Mouse (Mus musculus): ENCODE results near the gene D430042O09Rik. TPM values are rescaled to one million over a fixed set of nuclear protein-coding genes. Genes with fewer than 3 reads are reported as not detected.
A peak's percentile ranks its signal among the peaks of the same experiment; 100 is the strongest.

D430042O09Rik gene
- total RNA-seq, 2 experiments from 2014 or later: 24.3 to 27.5 TPM

DNA sequence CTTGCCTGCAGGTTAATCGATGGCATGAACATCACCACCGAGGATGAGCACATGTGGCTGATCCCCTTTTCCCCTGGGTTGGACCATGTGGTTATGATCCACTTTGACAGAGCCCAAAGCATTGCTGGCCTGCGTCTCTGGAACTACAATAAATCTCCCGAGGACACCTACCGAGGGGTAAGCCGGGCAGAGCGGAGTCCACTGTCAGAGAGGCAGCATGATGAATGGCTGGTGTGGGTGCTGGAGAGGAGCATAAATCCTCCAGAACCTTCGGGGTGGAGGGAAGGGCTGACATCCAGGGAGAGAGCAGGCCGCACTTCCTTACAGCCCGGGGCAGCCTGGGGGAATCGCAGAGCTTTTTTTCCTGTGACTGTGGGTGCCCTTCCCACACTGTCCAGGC, 157.5 kb downstream of the D430042O09Rik start:
- intact Hi-C loops (cut with DNase I): no loop called here
- DNase-seq: no peak

DNA sequence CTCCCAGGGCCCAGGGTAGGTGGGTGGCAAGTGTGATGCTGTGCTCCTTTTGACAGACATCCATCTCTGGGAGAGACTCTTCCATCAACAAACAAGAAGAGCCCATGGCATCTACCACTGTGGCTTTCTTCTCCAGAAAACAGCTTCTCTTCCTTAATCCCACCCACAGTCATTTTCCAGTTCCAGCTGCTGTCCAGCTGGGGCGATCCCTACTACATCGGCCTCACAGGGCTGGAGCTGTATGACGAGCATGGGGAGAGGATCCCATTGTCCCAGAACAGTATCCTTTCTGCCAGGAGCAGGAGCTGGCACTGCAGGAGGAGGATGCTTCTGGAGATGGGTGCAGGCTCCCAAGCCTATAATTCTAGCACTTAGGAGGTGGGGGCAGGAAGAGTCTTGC, 160.9 kb downstream of the D430042O09Rik start:
- intact Hi-C loops (cut with DNase I): no loop called here
- no peak for DNase-seq

DNA sequence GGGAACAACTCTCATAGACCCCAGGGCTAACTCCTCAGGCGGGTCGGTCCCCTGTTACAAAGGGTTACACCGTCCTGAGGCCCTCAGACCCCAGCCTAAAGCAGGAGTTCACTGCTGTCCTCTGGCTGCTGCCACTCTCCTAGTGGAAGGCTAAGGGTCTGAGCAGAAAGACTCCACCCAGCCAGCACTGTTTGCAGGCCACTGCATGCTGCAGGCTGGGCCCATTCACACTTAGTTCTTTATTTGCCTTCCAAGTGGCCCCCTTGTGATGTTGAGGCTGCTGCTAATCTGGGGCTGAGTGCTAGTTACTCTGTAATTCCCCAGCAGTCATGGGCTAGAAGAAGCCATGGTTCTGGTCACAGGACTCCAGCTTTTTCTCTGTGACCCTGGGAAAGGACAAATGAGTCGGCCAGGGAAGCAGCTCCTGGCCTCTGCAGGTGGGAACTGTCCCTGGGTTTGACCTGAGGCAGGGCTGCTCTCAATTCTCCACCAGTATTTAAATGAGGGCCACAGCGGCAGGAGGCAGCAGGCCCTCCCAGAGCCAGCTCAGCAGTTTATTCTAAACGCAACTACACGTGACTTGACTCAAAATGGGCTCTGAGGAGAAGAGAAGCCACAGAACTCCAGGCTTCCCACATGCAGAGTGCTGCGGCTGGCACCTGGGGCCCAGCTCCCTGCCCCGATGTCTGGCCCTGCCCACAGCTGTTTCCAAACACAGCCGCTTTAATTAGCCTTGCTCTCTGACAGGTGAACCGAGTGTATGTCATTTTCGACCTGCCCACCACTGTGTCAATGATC, 163.9 kb downstream of the D430042O09Rik start:
- DNase-seq: no peak
- intact Hi-C loops (cut with DNase I): no loop called here

DNA sequence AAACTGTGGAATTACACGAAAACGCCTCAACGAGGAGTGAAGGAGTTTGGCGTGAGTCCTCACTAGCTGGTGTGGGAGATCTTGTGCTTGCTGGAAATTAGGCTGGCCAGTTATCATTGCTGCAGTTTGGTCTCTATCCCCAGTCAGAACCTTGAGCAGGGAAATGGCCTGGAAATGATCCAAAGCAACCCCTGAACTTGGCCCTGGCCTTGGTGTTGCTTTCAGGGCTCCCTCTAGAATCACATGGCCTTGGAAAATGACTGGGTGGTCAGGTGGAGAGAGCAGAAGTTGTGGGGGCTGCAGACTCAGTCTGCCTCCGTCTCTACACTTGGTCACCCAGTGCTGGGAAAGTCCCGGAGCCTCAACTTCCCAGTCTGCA, 164.5 kb downstream of the D430042O09Rik start:
- intact Hi-C loops (cut with DNase I): no loop called here
- no peak for DNase-seq

DNA sequence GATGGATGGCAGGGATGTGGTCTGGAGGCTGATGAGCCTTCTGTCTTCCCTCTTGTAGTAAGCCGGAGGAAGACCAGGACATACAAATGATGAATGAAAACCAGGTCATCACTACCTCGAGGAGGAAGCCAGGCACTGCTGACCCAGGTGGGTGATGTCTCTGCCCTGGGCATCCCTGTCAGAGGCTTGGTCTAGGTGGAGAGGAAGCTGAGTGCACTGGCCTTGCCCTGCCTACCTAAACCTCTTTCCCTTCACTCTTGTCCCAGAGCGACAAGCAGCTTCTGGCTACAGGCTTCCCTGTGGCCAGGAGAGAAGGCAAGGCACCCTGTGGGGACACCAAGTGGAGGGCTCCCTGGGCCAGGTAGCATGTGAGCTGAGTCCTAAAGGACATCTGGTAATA, 165.2 kb downstream of the D430042O09Rik start:
- no peak for DNase-seq
- intact Hi-C loops (cut with DNase I): no loop called here

DNA sequence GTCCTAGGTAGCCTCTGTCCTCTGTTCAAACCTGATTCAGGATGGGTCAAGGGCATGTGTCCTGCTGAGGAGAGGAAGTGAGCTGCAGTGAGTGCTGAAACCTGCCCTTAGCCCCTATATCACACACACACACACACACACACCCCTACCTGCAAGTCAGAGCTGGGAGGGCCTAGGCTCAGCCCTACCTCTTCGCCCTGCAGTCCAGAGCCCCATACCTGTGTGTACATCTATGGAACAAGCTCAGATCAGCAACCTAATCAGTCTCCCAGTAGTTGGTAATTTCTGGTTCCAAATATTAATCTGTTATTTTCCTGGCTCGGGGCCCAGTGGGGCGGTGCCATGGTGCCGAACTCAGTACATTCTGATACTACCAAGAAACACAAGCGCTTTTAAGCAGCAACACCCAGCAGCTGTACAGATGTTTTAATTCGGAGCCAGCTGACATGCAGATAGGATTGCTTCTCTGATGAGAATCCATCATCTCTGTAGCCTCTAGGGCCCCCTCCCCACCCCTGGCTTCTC, 166.3 kb downstream of the D430042O09Rik start:
- intact Hi-C loops (cut with DNase I): no loop called here
- no peak for DNase-seq

DNA sequence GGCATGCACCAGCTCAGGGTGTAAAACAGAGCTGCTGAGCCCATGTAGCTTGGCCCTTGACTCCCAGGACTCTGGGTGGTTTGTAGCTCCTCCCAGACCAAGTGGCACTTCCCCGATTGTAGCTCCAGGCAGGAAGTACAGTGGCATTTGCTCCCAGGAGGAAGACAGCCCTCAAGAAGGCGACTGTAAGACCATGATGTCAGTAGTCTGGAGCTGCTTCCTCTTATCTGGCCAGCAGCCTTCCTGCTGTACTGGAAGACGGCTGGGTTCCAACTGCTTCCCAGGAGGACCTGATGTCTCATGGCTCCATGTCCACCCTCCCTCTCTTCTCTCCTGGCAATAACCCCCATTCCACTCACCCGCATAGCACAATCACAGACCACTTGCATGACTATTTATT, 170.4 kb downstream of the D430042O09Rik start:
- no peak for DNase-seq

DNA sequence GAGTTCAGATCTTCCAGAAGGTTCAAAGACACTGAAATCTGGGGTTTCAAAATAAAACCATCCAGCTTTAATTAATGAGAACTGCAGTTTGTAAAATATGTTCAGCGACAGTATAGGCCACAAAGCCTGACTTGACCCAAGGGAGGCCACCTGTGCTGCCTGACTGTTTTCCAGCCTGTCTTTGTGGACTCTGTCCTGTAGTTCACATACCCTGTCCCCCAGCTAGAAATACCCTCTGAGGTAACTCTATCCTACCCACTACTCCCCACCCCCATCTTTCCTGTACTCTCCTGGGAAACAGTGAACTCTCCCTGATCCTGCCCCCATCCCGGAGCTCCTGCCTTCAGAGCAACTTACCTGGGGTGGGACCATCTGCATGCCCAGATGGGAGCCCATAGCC, 175.5 kb downstream of the D430042O09Rik start:
- intact Hi-C loops (cut with DNase I): no loop called here
- no peak for DNase-seq

More for the DNA sequence above, 170.4 kb downstream of the D430042O09Rik start:
- intact Hi-C loops (cut with DNase I): no loop called here

DNA sequence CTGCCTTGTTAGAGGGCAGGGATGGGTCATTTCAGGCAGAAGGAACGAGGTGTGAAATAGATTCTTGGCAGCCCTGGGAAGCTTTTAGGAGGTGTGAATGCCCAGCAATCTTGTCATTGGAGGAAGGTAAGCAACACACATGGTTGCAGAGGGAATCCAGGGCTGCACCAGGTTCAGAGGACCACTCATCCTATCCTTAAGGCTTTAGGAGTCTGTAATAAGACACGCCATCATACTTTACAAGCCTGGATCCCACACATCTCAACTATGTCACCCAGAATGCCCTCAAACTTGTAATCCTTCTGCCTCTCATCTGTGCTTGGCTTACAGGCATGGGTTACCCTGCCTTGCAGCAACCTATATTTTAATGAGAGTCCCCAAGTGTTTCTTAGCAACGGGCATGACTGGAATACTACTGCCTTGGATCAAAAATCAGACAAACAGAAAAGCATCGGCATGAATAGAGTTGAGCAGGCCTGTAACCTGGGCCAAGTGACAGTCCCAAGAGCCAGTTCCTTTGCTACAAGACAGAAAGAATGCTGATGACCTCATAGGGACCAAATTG, 178.5 kb downstream of the D430042O09Rik start:
- DNase-seq: no peak
- intact Hi-C loops (cut with DNase I): no loop called here

DNA sequence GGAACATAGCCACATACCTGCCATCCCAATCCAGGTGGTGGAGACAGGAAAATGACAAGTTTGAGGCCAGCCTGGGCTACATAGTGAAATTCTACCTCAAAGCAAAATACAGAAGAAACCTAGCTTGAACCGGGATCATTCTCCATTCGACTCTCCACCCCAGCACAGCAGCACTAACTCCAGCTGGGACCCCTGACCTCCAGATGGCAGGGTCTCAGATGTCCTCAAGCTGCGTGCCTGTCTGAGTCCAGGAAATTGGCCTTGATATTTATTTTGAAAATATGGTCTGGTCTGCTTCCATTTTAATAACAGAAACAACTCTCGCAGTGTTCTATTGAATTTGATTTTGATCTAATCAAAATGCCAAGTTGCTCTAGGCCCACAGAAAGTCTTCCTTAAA, 179.4 kb downstream of the D430042O09Rik start:
- intact Hi-C loops (cut with DNase I): no loop called here
- DNase-seq: no peak

DNA sequence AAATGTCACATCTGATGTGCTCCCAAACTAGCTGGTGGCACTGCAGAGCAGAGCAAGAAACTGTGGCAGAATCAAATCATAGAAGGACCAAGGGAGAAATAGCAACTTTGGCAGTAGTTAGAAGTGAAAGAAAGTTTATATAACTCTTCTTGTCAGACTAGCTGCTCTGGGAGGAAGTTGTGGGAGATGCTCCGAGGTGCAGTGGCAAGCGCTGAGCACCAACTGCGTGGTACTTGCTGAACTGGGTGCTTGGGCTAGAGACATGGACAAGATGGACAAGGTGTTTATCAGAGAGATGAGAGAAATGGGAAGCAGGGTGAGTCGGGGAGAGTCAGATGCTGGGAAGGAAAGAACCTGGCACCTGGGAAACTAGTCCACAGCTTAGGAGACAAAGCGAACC, 180.1 kb downstream of the D430042O09Rik start:
- no peak for DNase-seq
- intact Hi-C loops (cut with DNase I): no loop called here

DNA sequence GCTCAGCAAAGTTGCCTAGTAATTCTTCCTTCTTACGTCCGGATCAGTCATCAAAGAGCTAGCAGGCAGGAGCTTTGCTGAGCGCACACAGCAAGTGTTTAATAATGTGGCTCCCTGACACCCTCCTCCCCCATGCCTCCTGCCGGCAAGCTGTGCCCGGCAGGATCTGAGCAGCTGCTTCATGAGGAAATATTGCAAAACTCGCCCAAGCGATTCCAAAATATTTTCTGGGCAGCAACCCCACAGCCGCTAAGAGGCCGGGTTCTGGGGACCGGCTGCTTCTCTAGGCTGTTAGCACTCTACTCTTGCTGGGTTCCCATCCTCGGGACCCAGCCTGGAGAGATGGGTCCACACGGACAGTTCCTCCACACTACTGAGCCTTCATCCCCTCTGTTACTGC, 180.7 kb downstream of the D430042O09Rik start:
- peak; percentile 64 for DNase-seq
- intact Hi-C loops (cut with DNase I): no loop called here

DNA sequence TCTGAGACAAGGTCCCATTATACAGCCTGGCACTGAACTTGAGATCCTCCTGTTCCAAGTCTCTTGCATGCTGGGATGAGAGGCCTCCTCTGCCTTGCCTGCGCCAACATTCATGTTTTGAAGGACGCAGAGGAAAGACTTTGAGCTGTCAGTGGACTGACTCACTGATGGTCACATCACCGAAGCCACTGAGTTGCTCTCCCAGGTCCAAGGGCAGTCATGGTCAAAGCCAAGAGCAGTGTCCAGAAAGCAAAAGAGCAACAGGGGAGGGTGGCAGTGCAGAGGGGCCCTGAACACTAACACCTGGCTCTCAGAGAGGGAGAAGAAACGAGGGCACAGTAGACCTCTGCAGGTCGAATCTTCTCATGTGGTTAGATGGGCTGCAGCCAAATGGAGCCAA, 185.9 kb downstream of the D430042O09Rik start:
- DNase-seq: no peak
- intact Hi-C loops (cut with DNase I): no loop called here

DNA sequence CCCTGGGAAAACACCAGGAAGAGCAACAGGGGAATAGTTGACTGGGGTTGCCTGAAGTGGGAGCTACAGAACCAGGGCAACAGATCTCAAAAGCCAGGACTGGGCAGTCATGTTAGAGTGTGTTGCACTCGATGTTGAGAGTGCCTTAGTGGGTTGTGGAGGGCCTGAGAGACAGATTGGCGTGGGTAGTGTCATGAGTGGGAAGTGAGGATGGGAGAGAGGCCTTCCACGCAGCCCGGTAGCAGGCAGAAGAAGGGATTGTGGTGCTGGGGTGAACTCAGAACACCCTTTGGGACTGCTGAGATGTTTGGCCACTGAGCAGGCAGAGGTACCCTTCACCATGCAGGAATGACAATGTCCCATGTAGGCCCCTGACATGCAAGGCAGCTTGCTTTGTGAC, 189.4 kb downstream of the D430042O09Rik start:
- intact Hi-C loops (cut with DNase I): no loop called here
- no peak for DNase-seq

DNA sequence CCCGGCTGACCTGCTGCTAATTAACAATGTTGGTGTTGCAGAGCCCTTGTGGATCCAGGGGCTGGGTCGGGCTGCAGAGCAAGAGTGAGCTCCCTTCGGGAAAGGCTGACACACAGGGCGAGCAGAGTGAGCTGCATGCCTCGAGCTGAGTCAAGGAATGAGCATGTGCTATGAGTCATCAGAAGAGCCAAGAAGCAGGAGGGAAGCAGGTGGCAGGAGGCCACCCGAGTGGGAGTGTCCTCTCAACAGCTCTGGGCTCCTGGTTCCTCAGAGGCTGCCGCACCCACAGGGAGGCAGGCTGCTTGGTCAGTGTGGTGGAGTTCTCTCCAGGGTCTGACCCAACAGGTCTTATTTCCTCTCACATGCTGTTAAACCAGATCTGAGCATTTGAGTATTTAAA, 191.3 kb downstream of the D430042O09Rik start:
- intact Hi-C loops (cut with DNase I): no loop called here
- no peak for DNase-seq

DNA sequence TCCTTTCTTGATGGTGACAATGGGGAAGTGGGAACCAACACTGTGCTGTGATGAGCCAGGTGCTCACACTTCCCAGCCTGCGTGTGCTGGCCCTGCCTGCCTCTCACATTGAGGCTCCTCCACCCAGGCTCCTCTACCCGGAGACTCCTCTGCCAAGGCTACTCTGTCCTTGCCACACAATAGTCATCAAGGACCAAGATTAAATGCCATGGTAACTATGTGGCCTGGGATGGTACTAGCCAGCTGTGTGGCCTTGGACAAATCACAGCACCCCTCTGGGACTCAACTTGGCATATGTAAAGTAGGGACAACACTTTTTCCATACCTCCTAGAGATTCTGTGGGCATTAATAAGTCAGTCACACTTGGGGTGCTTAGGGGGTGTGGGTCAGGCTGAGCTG, 192.2 kb downstream of the D430042O09Rik start:
- no peak for DNase-seq
- intact Hi-C loops (cut with DNase I): no loop called here

DNA sequence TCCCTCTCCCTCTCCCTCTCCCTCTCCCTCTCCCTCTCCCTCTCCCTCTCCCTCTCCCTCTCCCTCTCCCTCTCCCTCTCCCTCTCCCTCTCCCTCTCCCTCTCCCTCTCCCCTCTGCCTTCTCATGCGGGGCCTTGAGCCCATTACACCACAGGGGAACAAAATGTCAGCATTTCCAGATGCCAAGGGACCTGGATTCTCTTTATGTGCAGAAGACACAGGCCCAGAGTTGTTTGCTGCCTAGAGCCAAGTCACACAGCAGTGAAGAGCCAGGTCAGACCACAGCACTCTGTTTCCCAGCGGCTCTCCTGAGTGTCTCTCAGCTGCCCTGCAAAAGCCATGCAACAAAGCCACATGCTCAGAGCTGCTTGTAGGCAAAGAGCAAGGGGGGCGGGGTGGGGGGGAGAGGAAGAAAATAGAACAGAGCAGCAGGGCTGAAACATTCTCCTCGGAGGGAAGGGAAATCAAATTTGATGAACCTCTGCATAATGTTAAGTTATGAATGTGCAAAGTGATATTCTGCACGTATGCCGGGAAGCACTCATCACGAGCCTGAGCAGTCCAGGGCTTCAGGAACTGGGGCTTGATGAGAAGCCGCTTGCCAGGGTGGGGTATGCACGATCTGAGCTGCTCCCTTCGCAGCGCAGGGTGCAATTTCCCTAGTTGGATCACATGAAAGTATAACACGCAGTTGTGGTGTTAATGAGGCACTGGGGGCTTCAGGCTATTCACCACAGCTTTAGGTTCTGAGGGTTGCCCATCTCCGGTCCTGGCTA, 192.9 kb downstream of the D430042O09Rik start:
- intact Hi-C loops (cut with DNase I): no loop called here
- no peak for DNase-seq

DNA sequence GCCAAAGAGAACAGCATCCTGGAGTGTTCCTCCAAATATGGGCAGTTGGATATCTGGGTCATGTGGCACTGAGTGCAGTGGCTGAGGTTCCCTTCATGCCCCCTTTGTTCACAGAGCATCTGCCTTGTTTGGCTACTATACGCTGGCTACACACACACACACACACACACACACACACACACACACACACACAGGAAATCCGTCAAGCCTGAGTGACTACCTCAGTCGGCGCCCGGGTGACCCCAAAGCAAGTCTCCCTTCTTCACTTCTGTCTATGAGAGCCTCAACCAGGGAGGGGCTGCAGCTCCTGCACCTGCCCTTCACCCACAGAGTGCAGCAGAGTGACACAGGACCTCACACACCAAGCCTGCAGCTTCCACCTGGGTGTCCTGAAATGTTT, 213.1 kb downstream of the D430042O09Rik start:
- intact Hi-C loops (cut with DNase I): no loop called here
- DNase-seq: no peak

DNA sequence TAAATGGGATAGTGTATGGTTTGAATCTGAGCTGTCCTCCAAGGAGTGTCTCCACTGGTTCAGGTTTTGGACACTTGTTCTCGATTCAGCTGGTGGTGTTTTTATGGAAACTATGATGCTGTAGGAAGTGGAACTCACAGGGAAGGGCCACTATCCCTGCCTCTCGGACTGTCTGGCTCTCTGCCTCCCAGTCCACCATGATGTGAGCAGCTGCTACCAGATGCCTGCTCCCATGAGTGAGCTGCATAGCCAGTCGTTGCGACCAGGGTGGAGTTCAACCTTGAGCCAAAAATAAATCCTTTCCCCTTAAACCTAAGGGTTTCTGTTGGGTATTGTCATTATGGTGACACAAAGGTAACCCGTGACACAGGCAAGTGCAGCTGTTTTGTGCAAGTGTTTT, 216.4 kb downstream of the D430042O09Rik start:
- intact Hi-C loops (cut with DNase I): no loop called here
- no peak for DNase-seq

Data from left cerebral cortex, postnatal 4 days (tissue).